In genomic region chr9:107555031-107555457, GRCm38 (mm10) we compare ENCODE assay signal across 8 mouse cellular contexts. TPM values are rescaled to one million over a fixed set of nuclear protein-coding genes. Genes with fewer than 3 reads are reported as not detected.
DNase-seq lines count a peak whose midpoint lies in the region; ATAC-seq and TF ChIP-seq lines count a peak whose summit lies in the region.

No protein-coding gene starts in this region.

- peaks cover 17% of the 10 kb centered on the region for H3K4me1 ChIP-seq in intestine, postnatal 0 days (replicated peaks; ENCODE audit: control insufficient read depth, insufficient read depth, low read length)
- peaks cover 17% of the 10 kb centered on the region for H3K4me1 ChIP-seq in neural tube, embryonic 14.5 days (ENCODE audit: control insufficient read depth, insufficient read depth, low read length)

- H3K9ac ChIP-seq in intestine, postnatal 0 days (ENCODE audit: low read depth, low read length): peak overlapping the region; percentile 73
- H3K9ac ChIP-seq in neural tube, embryonic 14.5 days (replicated peaks; ENCODE audit: low read depth, low read length): peak overlapping the region; percentile 78

- H3K4me2 ChIP-seq in intestine, postnatal 0 days (replicated peaks; ENCODE audit: low read depth): peak overlapping the region; percentile 77
- peak overlapping the region; percentile 88 for H3K4me2 ChIP-seq in neural tube, embryonic 14.5 days (ENCODE audit: low read depth, low read length)

- DNase-seq in adrenal gland, adult (ENCODE audit: inconsistent age in 2 of 2, low spot score in 1 of 2): peak; percentile 74 to 90
- DNase-seq in adrenal gland, postnatal 4 days (ENCODE audit: low spot score in 2 of 2): no peak
- DNase-seq in embryo, embryonic 10 days (ENCODE audit: low spot score): peak; percentile 68
- peak; percentile 99 for DNase-seq in heart, adult 11 months
- DNase-seq in lung, adult 18-20 months: peak; percentile 82 to 86
- DNase-seq in testis, postnatal 10 days (ENCODE audit: low spot score): no peak

- under 1% methylated on average over 23 of the region's 23 CpGs for WGBS in intestine, postnatal 0 days
- WGBS in neural tube, embryonic 14.5 days: under 1% methylated on average over 23 of the region's 23 CpGs

- H3K27ac ChIP-seq in intestine, postnatal 0 days (ENCODE audit: low read depth, low read length): peak overlapping the region; percentile 96
- H3K27ac ChIP-seq in neural tube, embryonic 14.5 days (ENCODE audit: low read depth, low read length): peak overlapping the region; percentile 79

- H3K9me3 ChIP-seq in intestine, postnatal 0 days (ENCODE audit: control insufficient read depth): no peaks in the 10 kb centered on the region
- H3K9me3 ChIP-seq in neural tube, embryonic 14.5 days (ENCODE audit: control insufficient read depth, low read length): no peaks in the 10 kb centered on the region

- peaks cover 31% of the 10 kb centered on the region for H3K36me3 ChIP-seq in intestine, postnatal 0 days (ENCODE audit: control insufficient read depth, insufficient read depth)
- peaks cover 25% of the 10 kb centered on the region for H3K36me3 ChIP-seq in neural tube, embryonic 14.5 days (ENCODE audit: control insufficient read depth, insufficient read depth, low read length)

- no peaks in the 10 kb centered on the region for H3K27me3 ChIP-seq in intestine, postnatal 0 days (replicated peaks; ENCODE audit: control insufficient read depth, insufficient read depth, low read length)
- peaks cover 24% of the 10 kb centered on the region for H3K27me3 ChIP-seq in neural tube, embryonic 14.5 days (ENCODE audit: control insufficient read depth, insufficient read depth, low read length)

- H3K4me3 ChIP-seq in intestine, postnatal 0 days (ENCODE audit: low read depth, low read length): peak overlapping the region; percentile 76
- H3K4me3 ChIP-seq in neural tube, embryonic 14.5 days (ENCODE audit: low read depth, low read length): peak overlapping the region; percentile 72

- TF ChIP-seq CTCF in intestine, postnatal 0 days (IDR thresholded peaks at IDR 0.05; ENCODE audit: low read depth): no peak

- peak; percentile 3; the same call in 1 of the 2 replicates for ATAC-seq in intestine, postnatal 0 days
- ATAC-seq in neural tube, embryonic 14.5 days (ENCODE audit: low read depth): peak; percentile 30

RNA-seq across cellular contexts. Expression of gene Rassf1, which starts 3.7 kb away (rescaled TPM):
- 10 to 100 TPM; 34.9 to 37.6 TPM for total RNA-seq in adrenal gland, postnatal 4 days (2021)
- polyA plus RNA-seq in intestine, postnatal 0 days (2015; fragmentation: Nextera tagmentation; extraction: Ambion mirVana): 44.3 and 48.0 TPM in 2 replicates
- polyA plus RNA-seq in neural tube, embryonic 14.5 days (2014; fragmentation: Nextera tagmentation; extraction: Ambion mirVana): 34.1 and 34.9 TPM in 2 replicates

RNA-seq across cellular contexts. Expression of gene Zmynd10, which starts 7.9 kb away (rescaled TPM):
- 1 to 10 TPM in 1 of 2 experiments, under 1 TPM in 1; 0.71 to 1.6 TPM for total RNA-seq in adrenal gland, postnatal 4 days (2021)
- polyA plus RNA-seq in intestine, postnatal 0 days (2015; fragmentation: Nextera tagmentation; extraction: Ambion mirVana): 4.0 and 5.0 TPM in 2 replicates
- polyA plus RNA-seq in neural tube, embryonic 14.5 days (2014; fragmentation: Nextera tagmentation; extraction: Ambion mirVana): 1.2 and 2.0 TPM in 2 replicates

RNA-seq across cellular contexts. Expression of gene Tusc2, which starts 8.0 kb away (rescaled TPM):
- 10 to 100 TPM; 31.8 to 33.8 TPM for total RNA-seq in adrenal gland, postnatal 4 days (2021)
- 38.7 and 41.6 TPM in 2 replicates for polyA plus RNA-seq in intestine, postnatal 0 days (2015; fragmentation: Nextera tagmentation; extraction: Ambion mirVana)
- polyA plus RNA-seq in neural tube, embryonic 14.5 days (2014; fragmentation: Nextera tagmentation; extraction: Ambion mirVana): 111 and 126 TPM in 2 replicates

RNA-seq across cellular contexts. Expression of gene Hyal2, which starts 12.7 kb away (rescaled TPM):
- 10 to 100 TPM; 39.4 to 47.2 TPM for total RNA-seq in adrenal gland, postnatal 4 days (2021)
- polyA plus RNA-seq in intestine, postnatal 0 days (2015; fragmentation: Nextera tagmentation; extraction: Ambion mirVana): 47.5 and 52.8 TPM in 2 replicates
- 60.3 and 70.0 TPM in 2 replicates for polyA plus RNA-seq in neural tube, embryonic 14.5 days (2014; fragmentation: Nextera tagmentation; extraction: Ambion mirVana)

RNA-seq across cellular contexts. Expression of gene Nprl2, which starts 13.0 kb away (rescaled TPM):
- total RNA-seq in adrenal gland, postnatal 4 days (2021): 10 to 100 TPM; 18.8 to 19.6 TPM
- polyA plus RNA-seq in intestine, postnatal 0 days (2015; fragmentation: Nextera tagmentation; extraction: Ambion mirVana): 20.0 and 20.7 TPM in 2 replicates
- polyA plus RNA-seq in neural tube, embryonic 14.5 days (2014; fragmentation: Nextera tagmentation; extraction: Ambion mirVana): 71.5 and 74.9 TPM in 2 replicates

Comparison
In these comparisons a context has a peak if more than half of its experiments do, and no peak if none do; other contexts are left out.
1. DNase-seq: peak in adrenal gland, adult (2 of 2), embryo, embryonic 10 days (single experiment), heart, adult 11 months (single experiment) and lung, adult 18-20 months (2 of 2); none in adrenal gland, postnatal 4 days (0 of 2) and testis, postnatal 10 days (single experiment).